ENCODE assay signal across 28 mouse cellular contexts in the genomic region with DNA sequence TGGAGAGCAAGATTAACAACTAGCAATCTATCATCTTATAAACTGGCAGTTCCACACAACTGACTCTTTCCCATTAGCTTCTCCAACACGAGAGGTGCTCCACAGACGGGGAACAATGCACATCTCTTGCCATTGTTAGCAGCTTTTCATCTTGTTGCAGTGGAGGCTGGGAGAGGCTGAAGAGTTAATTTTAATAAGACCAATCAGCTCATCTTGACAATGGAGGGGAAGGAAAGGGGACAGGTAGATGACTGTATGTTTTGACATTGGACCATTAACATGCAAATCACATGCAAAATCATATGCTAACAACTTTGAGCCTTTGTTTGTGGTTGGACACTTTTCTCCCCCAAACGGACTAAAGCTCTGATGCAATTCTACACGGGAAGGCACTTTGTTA.
DNase-seq lines count a peak whose midpoint lies in the region; ATAC-seq and TF ChIP-seq lines count a peak whose summit lies in the region.
"Had no signal": no experiment of that assay in that cellular context is flagged by ENCODE, and none has a peak within 500 bp of the region (broad histone marks: within the 10 kb centered on the region; RNA-seq: fewer than 3 reads in every experiment).

No protein-coding gene starts in this region.

- 0 out of 2 replicates have a peak, but pooled peaks cover 4% of the 10 kb centered on the region for H3K9me3 ChIP-seq in hindbrain, embryonic 13.5 days
- H3K9me3 ChIP-seq in hindbrain, embryonic 11.5 days (ENCODE audit: control insufficient read depth, low read length): no peaks in the 10 kb centered on the region
- no peaks in the 10 kb centered on the region for H3K9me3 ChIP-seq in forebrain, embryonic 14.5 days (replicated peaks; ENCODE audit: control insufficient read depth, low read length)
- H3K9me3 ChIP-seq: embryonic facial prominence, embryonic 10.5 days; embryonic facial prominence, embryonic 15.5 days; limb, embryonic 12.5 days; liver, embryonic 15.5 days; midbrain, embryonic 10.5 days; neural tube, embryonic 12.5 days had no signal

- no peak for TF ChIP-seq POLR2A in brain, embryonic 14.5 days (IDR thresholded peaks at IDR 0.05; ENCODE audit: borderline replicate concordance, extremely low read depth, insufficient read depth, insufficient read length, poor library complexity, severe bottlenecking)

- ATAC-seq in hindbrain, embryonic 13.5 days (ENCODE audit: low FRiP score): no peak
- ATAC-seq in hindbrain, embryonic 11.5 days (ENCODE audit: low FRiP score): no peak
- peak; percentile 64 for ATAC-seq in forebrain, embryonic 14.5 days
- ATAC-seq: activated CD4-positive, CD25-positive, alpha-beta regulatory T cell, adult 4 months; inflammation-experienced regulatory T-cells, adult 6 months had no signal

- no peak overlapping the region for H3K9ac ChIP-seq in hindbrain, embryonic 13.5 days
- no peak overlapping the region for H3K9ac ChIP-seq in hindbrain, embryonic 11.5 days (ENCODE audit: low read depth, low read length)
- H3K9ac ChIP-seq in forebrain, embryonic 14.5 days (ENCODE audit: low read length): no peak overlapping the region
- H3K9ac ChIP-seq: embryonic facial prominence, embryonic 15.5 days; limb, embryonic 12.5 days; liver, embryonic 15.5 days; lung, embryonic 14.5 days; neural tube, embryonic 12.5 days had no signal

- no peak overlapping the region for H3K4me2 ChIP-seq in hindbrain, embryonic 13.5 days
- no peak overlapping the region for H3K4me2 ChIP-seq in hindbrain, embryonic 11.5 days (replicated peaks; ENCODE audit: low read depth, low read length)
- no peak overlapping the region for H3K4me2 ChIP-seq in forebrain, embryonic 14.5 days (ENCODE audit: low read length)
- H3K4me2 ChIP-seq: embryonic facial prominence, embryonic 15.5 days; heart, embryonic 11.5 days; limb, embryonic 12.5 days; liver, embryonic 15.5 days; lung, embryonic 14.5 days; neural tube, embryonic 12.5 days had no signal

- WGBS in hindbrain, embryonic 13.5 days: 34% methylated on average over 4 of the region's 4 CpGs
- 39% methylated on average over 4 of the region's 4 CpGs for WGBS in hindbrain, embryonic 11.5 days
- WGBS in forebrain, embryonic 14.5 days: 8% methylated on average over 4 of the region's 4 CpGs

- H3K27me3 ChIP-seq in hindbrain, embryonic 13.5 days: no peaks in the 10 kb centered on the region
- H3K27me3 ChIP-seq in hindbrain, embryonic 11.5 days (ENCODE audit: control insufficient read depth, insufficient read depth, low read length): no peaks in the 10 kb centered on the region
- no peaks in the 10 kb centered on the region for H3K27me3 ChIP-seq in forebrain, embryonic 14.5 days (replicated peaks; ENCODE audit: control insufficient read depth, insufficient read depth, low read length)
- H3K27me3 ChIP-seq: embryonic facial prominence, embryonic 15.5 days; limb, embryonic 12.5 days; liver, embryonic 15.5 days; neural tube, embryonic 12.5 days had no signal

- no peak overlapping the region for H3K4me3 ChIP-seq in hindbrain, embryonic 13.5 days
- H3K4me3 ChIP-seq in hindbrain, embryonic 11.5 days (ENCODE audit: low read depth, low read length): no peak overlapping the region
- no peak overlapping the region for H3K4me3 ChIP-seq in forebrain, embryonic 14.5 days (ENCODE audit: low read depth, low read length)
- H3K4me3 ChIP-seq: embryonic facial prominence, embryonic 10.5 days; embryonic facial prominence, embryonic 15.5 days; gastrocnemius, adult 2 months; limb, embryonic 12.5 days; liver, embryonic 15.5 days; midbrain, embryonic 10.5 days; neural tube, embryonic 12.5 days had no signal

- no peak for TF ChIP-seq CTCF in brain, embryonic 14.5 days (IDR thresholded peaks at IDR 0.05; ENCODE audit: borderline replicate concordance, extremely low read depth, insufficient read depth, insufficient read length)

- no peaks in the 10 kb centered on the region for H3K36me3 ChIP-seq in hindbrain, embryonic 13.5 days
- H3K36me3 ChIP-seq in hindbrain, embryonic 11.5 days (ENCODE audit: control insufficient read depth, insufficient read depth, low read length): no peaks in the 10 kb centered on the region
- H3K36me3 ChIP-seq in forebrain, embryonic 14.5 days (ENCODE audit: control insufficient read depth, insufficient read depth, low read length): no peaks in the 10 kb centered on the region
- H3K36me3 ChIP-seq: embryonic facial prominence, embryonic 10.5 days; embryonic facial prominence, embryonic 15.5 days; limb, embryonic 12.5 days; liver, embryonic 15.5 days; midbrain, embryonic 10.5 days; neural tube, embryonic 12.5 days had no signal

- DNase-seq in hindbrain, embryonic 11.5 days (ENCODE audit: low spot score): no peak
- DNase-seq in ES-CJ7 (ENCODE audit: low read depth, low spot score): peak; percentile 4
- peak; percentile 76 for DNase-seq in brain, embryonic 14.5 days (ENCODE audit: low read depth)
- DNase-seq in forebrain, embryonic 14.5 days (ENCODE audit: low spot score): peak; percentile 58
- no peak for DNase-seq in thymus, postnatal 36 days
- DNase-seq in frontal cortex, postnatal 25 days (ENCODE audit: low spot score in 2 of 2): no peak
- no peak for DNase-seq in adrenal gland, postnatal 10 days
- DNase-seq: adrenal gland, adult 2 months; cerebellum, adult 8-10 months; cerebellum, postnatal 25 days; gastrocnemius, adult 2 months; gastrocnemius, postnatal 36 days; heart, adult 18-20 months; kidney, adult 2 months; lung, embryonic 14.5 days; right cerebral cortex, adult 18-20 months; spleen, adult 18-20 months; thymus, postnatal 14 days had no signal

- peaks cover 16% of the 10 kb centered on the region for H3K4me1 ChIP-seq in hindbrain, embryonic 13.5 days (replicated peaks)
- 0 out of 2 replicates have a peak, but pooled peaks cover 3% of the 10 kb centered on the region for H3K4me1 ChIP-seq in hindbrain, embryonic 11.5 days (replicated peaks; ENCODE audit: control insufficient read depth, insufficient read depth, low read length)
- peaks cover 6% of the 10 kb centered on the region; the same call in 1 of the 2 replicates for H3K4me1 ChIP-seq in forebrain, embryonic 14.5 days (ENCODE audit: control insufficient read depth, insufficient read depth, low read length)
- H3K4me1 ChIP-seq: embryonic facial prominence, embryonic 10.5 days; embryonic facial prominence, embryonic 15.5 days; limb, embryonic 12.5 days; liver, embryonic 15.5 days; neural tube, embryonic 12.5 days had no signal

- H3K27ac ChIP-seq in hindbrain, embryonic 13.5 days: 0 out of 2 replicates have a peak overlapping the region, but pooled peaks have one; percentile 5
- H3K27ac ChIP-seq in hindbrain, embryonic 11.5 days (ENCODE audit: low read depth, low read length): no peak overlapping the region
- peak overlapping the region; percentile 56; the same call in 1 of the 2 replicates for H3K27ac ChIP-seq in forebrain, embryonic 14.5 days (ENCODE audit: low read depth, low read length)
- H3K27ac ChIP-seq: embryonic facial prominence, embryonic 10.5 days; embryonic facial prominence, embryonic 15.5 days; gastrocnemius, adult 2 months; limb, embryonic 12.5 days; liver, embryonic 15.5 days; midbrain, embryonic 10.5 days; neural tube, embryonic 12.5 days had no signal

Comparison
In these comparisons a context has a peak if more than half of its experiments do, and no peak if none do; other contexts are left out.
1. DNase-seq: peak in ES-CJ7 (single experiment), brain, embryonic 14.5 days (single experiment) and forebrain, embryonic 14.5 days (single experiment); none in hindbrain, embryonic 11.5 days (single experiment), thymus, postnatal 36 days (0 of 2), frontal cortex, postnatal 25 days (0 of 2) and adrenal gland, postnatal 10 days (single experiment).